Mouse (Mus musculus): ENCODE measurements at regions not wholly inside any gene's neighbourhood (a gene's known extent, or its start where the extent isn't known, plus 50 kb on each side); places are given as distances from the start of the nearest gene placed in this dataset.

GRCm38 (mm10) chr1:184576527-184576926 lies 155.9 kb downstream of the Hlx start:
- ATAC-seq (ENCODE audit: low FRiP score, low TSS enrichment) (no peak), DNase-seq (ENCODE audit: low spot score) (no peak)
- no peak overlapping the region for H3K4me3 ChIP-seq (ENCODE audit: low read depth, low read length)
- TF ChIP-seq CTCF (IDR thresholded peaks at IDR 0.05; ENCODE audit: low read depth): no peak
- TF ChIP-seq EP300 (optimal IDR thresholded peaks at IDR 0.05): no peak
- H3K27me3 ChIP-seq (ENCODE audit: control insufficient read depth, insufficient read depth, low read length): no peaks in the 10 kb centered on the region
- WGBS: 64% methylated on average over 7 of the region's 7 CpGs
- no peak overlapping the region for H3K9ac ChIP-seq (ENCODE audit: low read length)
- no peak overlapping the region for H3K27ac ChIP-seq (replicated peaks)
- no peaks in the 10 kb centered on the region for H3K36me3 ChIP-seq (ENCODE audit: control insufficient read depth, insufficient read depth, low read length)
- no peaks in the 10 kb centered on the region for H3K9me3 ChIP-seq (ENCODE audit: control insufficient read depth, low read length)
- H3K4me2 ChIP-seq (replicated peaks; ENCODE audit: low read depth): no peak overlapping the region
- no peaks in the 10 kb centered on the region for H3K4me1 ChIP-seq (replicated peaks; ENCODE audit: control insufficient read depth, insufficient read depth)

- H3K4me2 ChIP-seq (replicated peaks; ENCODE audit: low read depth): no peak overlapping the region
- no peak overlapping the region for H3K4me3 ChIP-seq (ENCODE audit: low read depth, low read length)
- no peaks in the 10 kb centered on the region for H3K4me1 ChIP-seq (replicated peaks; ENCODE audit: control insufficient read depth, insufficient read depth)
- H3K36me3 ChIP-seq (ENCODE audit: control insufficient read depth, insufficient read depth, low read length): no peaks in the 10 kb centered on the region
- H3K9ac ChIP-seq (ENCODE audit: low read length): no peak overlapping the region
- 54% methylated on average over 7 of the region's 7 CpGs for WGBS
- TF ChIP-seq CTCF (IDR thresholded peaks at IDR 0.05; ENCODE audit: low read depth) (no peak), EP300 (optimal IDR thresholded peaks at IDR 0.05) (no peak)
- H3K9me3 ChIP-seq (ENCODE audit: control insufficient read depth, low read length): no peaks in the 10 kb centered on the region
- H3K27ac ChIP-seq (replicated peaks): no peak overlapping the region
- H3K27me3 ChIP-seq (ENCODE audit: control insufficient read depth, insufficient read depth, low read length): no peaks in the 10 kb centered on the region
- ATAC-seq (ENCODE audit: low FRiP score, low TSS enrichment) (no peak), DNase-seq (ENCODE audit: low spot score) (no peak)
Observed at GRCm38 (mm10) chr1:184573325-184573724, 159.1 kb downstream of the Hlx start.

- 88% methylated on average over 5 of the region's 5 CpGs for WGBS
- no peak overlapping the region for H3K4me3 ChIP-seq (ENCODE audit: low read depth, low read length)
- H3K4me1 ChIP-seq (replicated peaks; ENCODE audit: control insufficient read depth, insufficient read depth): no peaks in the 10 kb centered on the region
- no peak overlapping the region for H3K27ac ChIP-seq (replicated peaks)
- no peaks in the 10 kb centered on the region for H3K9me3 ChIP-seq (ENCODE audit: control insufficient read depth, low read length)
- TF ChIP-seq EP300 (optimal IDR thresholded peaks at IDR 0.05): no peak
- TF ChIP-seq CTCF (IDR thresholded peaks at IDR 0.05; ENCODE audit: low read depth): no peak
- no peak for ATAC-seq (ENCODE audit: low FRiP score, low TSS enrichment)
- H3K9ac ChIP-seq (ENCODE audit: low read length): no peak overlapping the region
- H3K4me2 ChIP-seq (replicated peaks; ENCODE audit: low read depth): no peak overlapping the region
- no peaks in the 10 kb centered on the region for H3K36me3 ChIP-seq (ENCODE audit: control insufficient read depth, insufficient read depth, low read length)
- no peak for DNase-seq (ENCODE audit: low spot score)
- no peaks in the 10 kb centered on the region for H3K27me3 ChIP-seq (ENCODE audit: control insufficient read depth, insufficient read depth, low read length)
Observed at GRCm38 (mm10) chr1:184570681-184571080, 161.7 kb downstream of the Hlx start.

- H3K4me2 ChIP-seq (replicated peaks; ENCODE audit: low read depth): no peak overlapping the region
- H3K4me3 ChIP-seq (ENCODE audit: low read depth, low read length): no peak overlapping the region
- WGBS: 84% methylated on average over 4 of the region's 4 CpGs
- no peak for TF ChIP-seq CTCF (IDR thresholded peaks at IDR 0.05; ENCODE audit: low read depth)
- TF ChIP-seq EP300 (optimal IDR thresholded peaks at IDR 0.05): no peak
- H3K9me3 ChIP-seq (ENCODE audit: control insufficient read depth, low read length): no peaks in the 10 kb centered on the region
- DNase-seq (ENCODE audit: low spot score) (no peak), ATAC-seq (ENCODE audit: low FRiP score, low TSS enrichment) (no peak)
- no peaks in the 10 kb centered on the region for H3K4me1 ChIP-seq (replicated peaks; ENCODE audit: control insufficient read depth, insufficient read depth)
- H3K9ac ChIP-seq (ENCODE audit: low read length): no peak overlapping the region
- H3K36me3 ChIP-seq (ENCODE audit: control insufficient read depth, insufficient read depth, low read length): no peaks in the 10 kb centered on the region
- H3K27ac ChIP-seq (replicated peaks): no peak overlapping the region
- H3K27me3 ChIP-seq (ENCODE audit: control insufficient read depth, insufficient read depth, low read length): no peaks in the 10 kb centered on the region
Observed at GRCm38 (mm10) chr1:184562926-184563325, 169.5 kb downstream of the Hlx start.

DNA sequence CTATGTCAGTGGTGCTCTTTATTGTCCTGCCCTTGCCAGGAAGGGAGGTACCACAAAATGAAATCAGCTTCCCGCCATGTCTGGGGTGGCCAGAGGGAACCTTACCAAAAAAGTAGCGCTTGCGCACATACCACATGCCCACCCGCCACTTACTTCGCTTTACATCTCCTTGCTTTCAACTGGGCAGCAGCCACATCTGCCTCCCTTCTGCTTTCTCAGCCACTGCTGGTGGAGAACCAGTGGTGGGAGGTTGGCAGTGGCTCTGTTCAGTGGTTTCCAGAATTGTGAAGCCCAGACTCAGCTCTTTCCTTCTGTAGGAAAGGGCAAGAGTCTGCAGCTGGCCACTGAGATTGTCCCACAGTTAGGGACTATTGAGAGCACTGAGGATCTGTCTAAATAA lies 170.2 kb downstream of the Hlx start:
- ATAC-seq (ENCODE audit: low FRiP score, low TSS enrichment) (no peak), DNase-seq (ENCODE audit: low spot score) (no peak)
- Histone ChIP-seq H3K36me3 (ENCODE audit: control insufficient read depth, insufficient read depth, low read length) (no peaks in the 10 kb centered on the region), H3K27me3 (ENCODE audit: control insufficient read depth, insufficient read depth, low read length) (no peaks in the 10 kb centered on the region), H3K4me2 (replicated peaks; ENCODE audit: low read depth) (no peak overlapping the region), H3K27ac (replicated peaks) (no peak overlapping the region), H3K9ac (ENCODE audit: low read length) (no peak overlapping the region), H3K9me3 (ENCODE audit: control insufficient read depth, low read length) (no peaks in the 10 kb centered on the region), H3K4me1 (replicated peaks; ENCODE audit: control insufficient read depth, insufficient read depth) (no peaks in the 10 kb centered on the region), H3K4me3 (ENCODE audit: low read depth, low read length) (no peak overlapping the region)
- WGBS: 96% methylated on average over 5 of the region's 5 CpGs
- no peak for TF ChIP-seq EP300 (optimal IDR thresholded peaks at IDR 0.05)
- TF ChIP-seq CTCF (IDR thresholded peaks at IDR 0.05; ENCODE audit: low read depth): no peak

DNA sequence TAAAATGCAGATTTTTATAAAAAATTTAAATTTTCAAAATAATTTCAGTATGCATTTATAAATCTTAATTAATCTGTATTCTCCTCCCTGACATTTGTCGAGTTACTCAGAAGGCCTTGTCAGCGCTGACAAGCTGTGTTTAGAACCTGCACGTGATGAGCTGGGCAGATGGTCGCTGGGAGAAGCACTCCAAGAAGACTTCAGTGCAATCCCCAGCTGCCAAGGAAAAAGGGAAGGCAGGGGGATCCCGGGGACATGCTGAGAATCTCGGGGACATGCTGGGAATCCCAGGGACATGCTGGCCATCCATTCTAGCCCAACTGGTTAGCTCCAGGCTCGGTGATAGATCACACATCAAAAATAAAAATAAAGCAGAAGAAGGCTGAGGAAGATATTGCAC lies 172.9 kb downstream of the Hlx start:
- ATAC-seq (ENCODE audit: low FRiP score, low TSS enrichment) (no peak), DNase-seq (ENCODE audit: low spot score) (no peak)
- Histone ChIP-seq H3K27ac (replicated peaks) (no peak overlapping the region), H3K4me3 (ENCODE audit: low read depth, low read length) (no peak overlapping the region), H3K9me3 (ENCODE audit: control insufficient read depth, low read length) (no peaks in the 10 kb centered on the region), H3K9ac (ENCODE audit: low read length) (no peak overlapping the region), H3K36me3 (ENCODE audit: control insufficient read depth, insufficient read depth, low read length) (no peaks in the 10 kb centered on the region), H3K4me1 (replicated peaks; ENCODE audit: control insufficient read depth, insufficient read depth) (no peaks in the 10 kb centered on the region), H3K27me3 (ENCODE audit: control insufficient read depth, insufficient read depth, low read length) (no peaks in the 10 kb centered on the region), H3K4me2 (replicated peaks; ENCODE audit: low read depth) (no peak overlapping the region)
- TF ChIP-seq CTCF (IDR thresholded peaks at IDR 0.05; ENCODE audit: low read depth) (no peak), EP300 (optimal IDR thresholded peaks at IDR 0.05) (no peak)
- WGBS: 66% methylated on average over 7 of the region's 7 CpGs
